Mouse (Mus musculus): ENCODE results near the gene Megf8. TPM values are rescaled to one million over a fixed set of nuclear protein-coding genes. Genes with fewer than 3 reads are reported as not detected.

Megf8 gene
- 10 to 100 TPM in 25 of 26 experiments, 1 to 10 TPM in 1; 9.7 to 77.9 (median 47.1) TPM for total RNA-seq (2018; cell fraction: chromatin; rRNA removed)
- 10 to 100 TPM in 4 of 26 experiments, 1 to 10 TPM in 22; 2.9 to 11.8 (median 5.9) TPM for total RNA-seq (2018; cell fraction: cytosol; rRNA removed)
- 10 to 100 TPM; 10.5 to 51.4 (median 29.2) TPM for total RNA-seq (2018; cell fraction: nucleus; rRNA removed)
- polyA plus RNA-seq (2018): 5.6 to 10.5 TPM (median 7.3 TPM) in 3 replicates

DNA sequence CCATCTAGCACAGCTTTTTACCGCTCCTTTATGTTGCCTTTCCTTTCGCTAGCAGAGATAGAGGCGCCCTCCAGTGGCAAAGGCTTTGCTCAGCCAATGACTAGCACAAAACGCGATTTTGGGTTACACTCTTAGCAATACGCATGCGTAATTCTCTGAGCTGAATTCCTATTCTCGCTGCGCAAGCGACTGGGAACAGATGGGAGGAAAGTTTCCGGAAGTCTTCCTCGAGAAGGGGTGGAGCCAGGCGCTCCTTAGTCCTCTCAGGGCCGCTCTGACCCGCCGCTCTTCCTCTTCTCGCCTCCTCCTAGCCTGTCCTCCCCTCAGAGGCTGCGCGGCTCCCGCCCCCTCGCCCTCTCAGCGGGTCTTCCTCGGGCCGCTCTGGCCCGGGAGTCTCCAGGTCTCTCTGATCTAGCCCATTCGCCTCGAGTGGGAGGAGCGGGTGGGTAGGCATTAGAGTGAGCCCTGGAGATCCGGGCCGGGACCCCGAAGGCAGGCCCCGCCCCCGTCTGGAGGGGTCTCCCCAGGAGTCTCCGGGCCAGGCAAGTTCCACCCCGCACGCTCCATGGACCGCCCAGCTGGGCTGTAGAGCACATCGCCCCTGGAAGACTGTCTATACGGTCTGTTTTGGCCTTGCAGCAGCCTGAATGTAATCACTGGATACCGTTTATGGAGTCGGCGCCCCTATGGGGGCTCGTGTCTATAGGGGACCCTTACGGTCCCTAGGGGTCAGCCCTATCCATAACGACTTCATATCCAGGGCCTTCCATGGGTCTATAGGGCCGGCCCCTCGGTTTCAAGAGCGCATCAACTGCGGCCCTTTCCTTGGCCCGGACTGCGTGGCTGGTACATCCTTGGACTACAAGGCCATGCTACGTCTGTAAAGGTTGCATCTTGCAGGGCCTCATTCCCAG lies at the start of gene Megf8:
TSS of gene Megf8 (plus strand) at position 633 of the 914 bp plus-strand sequence.
- H3K27ac ChIP-seq: peak within 1 kb of the TSS; percentile 24; the same call in 1 of the 2 replicates
- H3K4me3 ChIP-seq (ENCODE audit: inconsistent target): peak within 1 kb of the TSS; percentile 54
- H3K79me2 ChIP-seq (ENCODE audit: inconsistent target): no peaks in the 10 kb centered on the region
- no peaks in the 10 kb centered on the region for H3K36me3 ChIP-seq (ENCODE audit: inconsistent target)
- WGBS (ENCODE audit: missing documents): 12% methylated on average over 52 of the region's 52 CpGs

DNA sequence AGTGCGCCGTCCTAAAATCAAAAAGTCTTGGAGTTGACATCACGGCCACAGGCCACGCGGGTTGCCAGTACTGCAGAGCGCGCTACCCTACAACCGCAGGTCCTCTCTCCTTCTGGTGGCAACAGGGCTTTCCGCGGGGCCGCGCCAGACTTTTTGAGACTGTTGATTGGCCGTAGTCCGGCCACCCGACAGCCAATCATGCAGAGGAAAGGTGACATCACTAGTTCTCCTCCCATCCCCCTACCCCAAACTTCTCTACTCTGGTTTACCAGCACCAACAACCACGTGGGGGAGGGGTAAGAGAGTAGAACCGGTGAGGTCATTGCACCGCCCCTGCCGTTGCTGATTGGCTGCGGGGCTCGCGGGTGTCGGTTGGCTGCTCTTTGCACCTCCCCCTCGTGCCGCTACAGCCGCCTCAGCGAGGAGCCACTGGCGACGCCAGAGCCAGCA lies 49.6 kb upstream of the Megf8 start, which contains the start of gene Cic:
TSS of gene Cic (plus strand) at position 404 of the 450 bp plus-strand sequence.
- peaks cover 35% of the 10 kb centered on the region for H3K79me2 ChIP-seq (ENCODE audit: inconsistent target)
- peak within 1 kb of the TSS; percentile 77 for H3K4me3 ChIP-seq (ENCODE audit: inconsistent target)
- 2% methylated on average over 29 of the region's 29 CpGs for WGBS (ENCODE audit: missing documents)
- H3K27ac ChIP-seq: peak within 1 kb of the TSS; percentile 92
- no peaks in the 10 kb centered on the region for H3K36me3 ChIP-seq (ENCODE audit: inconsistent target)

DNA sequence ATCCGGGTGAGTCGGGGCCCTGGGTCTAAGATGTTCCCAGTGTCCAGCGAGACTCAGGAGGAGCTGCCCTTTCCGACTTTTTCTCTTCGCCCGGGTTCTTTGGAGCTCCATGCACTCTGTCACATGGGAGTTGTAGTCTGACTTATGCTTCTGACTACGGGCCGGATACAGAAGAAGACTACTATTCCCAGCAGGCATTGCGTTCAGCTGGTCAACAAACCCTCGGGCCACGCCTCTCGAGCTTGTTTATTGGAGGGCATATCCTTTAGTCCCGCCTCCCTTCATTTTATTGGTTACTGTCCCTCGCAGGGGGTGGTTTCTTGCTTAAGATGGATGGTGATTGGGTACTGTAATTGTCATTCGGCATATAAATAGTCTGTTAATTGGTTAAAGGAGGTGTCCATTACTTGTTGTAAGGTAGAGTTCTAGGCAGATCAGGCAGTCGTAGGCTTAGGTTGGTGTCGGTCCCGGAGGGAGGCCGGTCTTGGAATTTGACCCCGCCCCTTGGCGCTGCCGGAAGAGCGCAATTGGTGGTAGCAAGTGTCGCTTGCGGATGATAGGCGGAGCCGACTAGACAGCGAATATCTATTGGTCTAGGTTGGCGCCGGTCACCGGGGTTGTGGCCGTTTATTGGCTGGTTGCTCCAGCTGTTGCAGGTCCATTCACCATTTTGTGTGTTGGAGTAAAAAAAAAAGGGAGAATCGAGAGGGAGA lies 49.1 kb upstream of the Megf8 start:
- Histone ChIP-seq H3K79me2 (ENCODE audit: inconsistent target) (peaks cover 38% of the 10 kb centered on the region), H3K4me3 (ENCODE audit: inconsistent target) (peak overlapping the region; percentile 77), H3K27ac (peak overlapping the region; percentile 92), H3K36me3 (ENCODE audit: inconsistent target) (no peaks in the 10 kb centered on the region)
- WGBS (ENCODE audit: missing documents): under 1% methylated on average over 32 of the region's 33 CpGs

DNA sequence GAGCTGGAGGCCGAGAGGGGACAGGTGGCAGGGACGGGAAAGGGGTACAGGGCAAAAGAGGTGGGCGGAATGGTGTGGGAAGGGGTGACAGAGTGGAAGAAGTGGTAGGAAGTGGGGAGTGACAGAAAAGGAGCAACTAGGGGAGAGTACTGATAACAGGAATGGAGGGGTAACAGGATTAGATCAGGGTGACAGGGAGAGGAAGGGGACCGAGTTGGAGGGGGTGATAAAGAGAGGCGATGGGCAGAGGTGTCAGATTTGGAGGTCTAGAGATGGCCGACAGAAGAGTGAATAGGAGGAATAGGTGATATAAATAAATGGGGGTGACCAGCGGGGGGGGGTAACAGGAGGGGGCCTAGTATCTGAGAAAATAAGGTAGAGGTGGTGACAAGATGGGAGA lies 48.4 kb upstream of the Megf8 start:
- 0% methylated on average over 7 of the region's 7 CpGs for WGBS (ENCODE audit: missing documents)

DNA sequence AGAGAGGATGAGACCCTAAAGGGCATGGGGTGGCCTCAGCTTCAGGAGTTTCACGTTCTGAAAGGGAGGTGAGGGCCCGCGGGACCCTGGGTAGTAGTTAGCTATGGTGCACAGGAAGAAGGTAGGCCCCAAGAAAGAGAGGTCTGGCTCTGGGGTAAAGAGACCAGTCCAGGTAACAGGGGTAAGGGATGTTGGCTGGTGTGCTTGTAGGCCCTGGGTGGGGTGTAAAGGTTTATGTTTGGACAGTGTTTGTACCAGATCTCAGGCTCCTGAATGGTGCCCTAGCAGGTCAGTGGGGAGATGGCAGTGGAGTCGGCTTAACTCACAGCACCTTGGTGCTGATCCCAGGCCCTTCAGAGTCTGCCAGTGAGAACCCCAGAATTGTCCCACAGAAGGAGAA lies 47.9 kb upstream of the Megf8 start:
- Histone ChIP-seq H3K79me2 (ENCODE audit: inconsistent target) (peaks cover 45% of the 10 kb centered on the region), H3K27ac (peak overlapping the region; percentile 80), H3K4me3 (ENCODE audit: inconsistent target) (peak overlapping the region; percentile 77), H3K36me3 (ENCODE audit: inconsistent target) (no peaks in the 10 kb centered on the region)
- 0% methylated on average over 4 of the region's 4 CpGs for WGBS (ENCODE audit: missing documents)

More for the DNA sequence above, 48.4 kb upstream of the Megf8 start:
- Histone ChIP-seq H3K36me3 (ENCODE audit: inconsistent target) (no peaks in the 10 kb centered on the region), H3K4me3 (ENCODE audit: inconsistent target) (peak overlapping the region; percentile 77), H3K79me2 (ENCODE audit: inconsistent target) (peaks cover 41% of the 10 kb centered on the region), H3K27ac (peak overlapping the region; percentile 80)

DNA sequence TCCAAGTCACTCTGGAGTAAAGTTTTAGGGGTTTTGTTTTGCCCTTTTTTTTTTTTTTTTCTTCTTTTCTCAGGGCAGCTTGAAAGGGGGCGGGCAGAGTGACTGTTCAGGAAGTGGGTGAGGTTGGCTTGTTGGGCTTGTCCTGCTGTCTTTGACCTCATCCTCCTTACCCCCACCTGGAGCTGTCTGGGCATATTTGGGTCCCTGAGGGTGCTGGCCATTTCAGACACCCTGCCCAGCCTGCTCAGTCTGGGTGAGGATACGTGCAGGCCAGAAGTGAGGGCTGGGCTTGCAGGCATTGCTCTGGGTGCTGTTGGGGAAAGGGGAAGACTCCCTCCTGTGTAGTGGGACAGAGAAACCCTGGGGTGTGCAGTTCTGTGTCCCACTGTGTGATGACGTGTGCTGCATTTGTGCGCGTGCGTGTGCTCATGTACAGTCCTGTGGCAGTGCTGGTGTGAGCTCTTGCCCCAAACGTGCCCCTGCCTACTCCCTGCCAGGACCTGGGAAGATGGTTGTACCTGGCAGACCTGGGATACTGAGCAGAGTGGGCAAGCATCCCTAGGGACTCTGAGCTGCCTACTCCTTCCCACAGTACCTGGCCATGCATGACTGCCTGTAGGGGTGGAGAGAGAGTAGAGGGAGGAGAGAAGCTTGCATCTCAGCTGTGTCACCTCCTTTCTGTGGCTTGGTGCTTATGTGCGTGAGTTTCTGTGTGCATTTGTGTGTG lies 47.3 kb upstream of the Megf8 start:
- 22% methylated on average over 7 of the region's 8 CpGs for WGBS (ENCODE audit: missing documents)
- Histone ChIP-seq H3K36me3 (ENCODE audit: inconsistent target) (no peaks in the 10 kb centered on the region), H3K4me3 (ENCODE audit: inconsistent target) (peak overlapping the region; percentile 77), H3K27ac (peak overlapping the region; percentile 80), H3K79me2 (ENCODE audit: inconsistent target) (peaks cover 52% of the 10 kb centered on the region)

DNA sequence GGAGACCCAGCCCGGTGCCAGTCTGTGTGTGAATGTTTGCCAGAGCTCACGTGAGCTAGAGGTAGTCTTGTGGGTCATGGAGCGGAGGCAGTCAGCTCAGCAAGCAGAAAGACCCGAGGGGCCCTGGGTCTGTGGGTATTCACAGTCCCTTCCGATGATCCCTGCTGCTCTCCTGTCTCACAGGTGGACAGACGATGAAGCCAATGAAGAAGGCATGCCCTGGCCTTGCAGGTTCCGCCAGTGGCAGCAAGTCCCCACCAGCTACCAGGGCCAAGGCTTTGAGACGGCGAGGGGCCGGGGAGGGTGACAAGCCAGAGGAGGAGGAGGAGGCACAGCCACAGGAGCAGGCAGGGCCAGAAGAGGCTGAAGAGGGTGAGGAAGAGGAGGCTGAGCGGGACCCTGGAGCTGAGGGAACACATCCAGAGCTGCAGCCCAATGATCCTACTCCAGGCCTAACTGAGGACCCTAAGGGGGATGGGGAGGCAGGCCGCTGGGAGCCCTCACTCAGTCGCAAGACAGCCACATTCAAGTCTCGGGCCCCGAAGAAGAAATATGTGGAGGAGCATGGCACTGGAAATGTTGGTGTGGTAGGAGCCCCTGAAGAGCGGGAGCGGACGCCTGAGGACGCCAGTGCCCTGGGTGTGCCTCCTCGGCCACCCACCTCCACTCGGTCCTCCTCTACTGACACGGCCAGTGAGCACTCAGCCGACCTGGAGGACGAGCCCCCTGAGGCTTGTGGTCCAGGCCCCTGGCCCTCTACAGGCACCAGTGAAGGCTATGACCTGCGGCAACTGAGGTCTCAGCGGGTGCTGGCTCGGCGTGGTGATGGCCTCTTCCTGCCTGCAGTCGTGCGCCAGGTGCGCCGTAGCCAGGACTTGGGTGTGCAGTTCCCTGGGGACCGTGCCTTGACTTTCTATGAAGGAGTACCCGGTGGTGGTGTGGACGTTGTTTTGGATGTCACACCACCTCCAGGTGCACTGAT lies 46.0 kb upstream of the Megf8 start:
- 94% methylated on average over 34 of the region's 35 CpGs for WGBS (ENCODE audit: missing documents)
- H3K27ac ChIP-seq: peak overlapping the region; percentile 80; the same call in 1 of the 2 replicates
- no peaks in the 10 kb centered on the region for H3K36me3 ChIP-seq (ENCODE audit: inconsistent target)
- no peak overlapping the region for H3K4me3 ChIP-seq (ENCODE audit: inconsistent target)
- peaks cover 65% of the 10 kb centered on the region for H3K79me2 ChIP-seq (ENCODE audit: inconsistent target)

DNA sequence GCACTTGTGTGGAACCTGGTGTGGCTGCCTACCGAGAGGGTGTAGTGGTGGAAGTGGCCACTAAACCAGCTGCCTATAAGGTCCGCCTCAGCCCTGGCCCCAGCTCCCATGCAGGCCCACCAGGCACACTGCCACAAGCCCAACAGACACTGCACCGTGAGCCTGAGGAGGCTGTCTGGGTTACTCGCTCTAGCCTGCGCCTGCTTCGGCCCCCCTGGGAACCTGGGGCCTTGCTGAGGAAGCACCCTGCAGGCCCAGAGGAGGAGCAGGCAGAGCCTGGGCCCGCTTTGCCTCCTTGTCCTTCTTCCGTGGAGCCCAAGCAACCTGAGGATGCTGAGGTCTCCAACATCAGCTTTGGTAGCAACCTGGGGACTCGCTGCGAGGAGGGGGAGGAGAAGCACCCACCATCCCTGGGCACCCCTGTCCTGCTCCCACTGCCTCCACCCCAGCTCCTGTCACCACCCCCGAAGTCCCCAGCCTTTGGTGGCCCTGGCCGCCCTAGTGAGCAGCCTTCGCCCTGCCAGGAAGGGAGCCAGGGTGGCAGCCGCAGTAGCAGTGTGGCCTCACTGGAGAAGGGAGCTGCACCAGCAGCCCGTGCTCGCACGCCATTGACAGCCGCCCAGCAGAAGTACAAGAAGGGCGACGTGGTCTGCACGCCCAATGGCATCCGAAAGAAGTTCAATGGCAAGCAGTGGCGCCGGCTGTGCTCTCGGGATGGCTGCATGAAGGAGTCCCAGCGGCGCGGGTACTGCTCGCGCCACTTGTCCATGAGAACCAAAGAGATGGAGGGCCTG lies 45.1 kb upstream of the Megf8 start:
- H3K4me3 ChIP-seq (ENCODE audit: inconsistent target): no peak overlapping the region
- no peak overlapping the region for H3K27ac ChIP-seq
- WGBS (ENCODE audit: missing documents): 96% methylated on average over 30 of the region's 30 CpGs

DNA sequence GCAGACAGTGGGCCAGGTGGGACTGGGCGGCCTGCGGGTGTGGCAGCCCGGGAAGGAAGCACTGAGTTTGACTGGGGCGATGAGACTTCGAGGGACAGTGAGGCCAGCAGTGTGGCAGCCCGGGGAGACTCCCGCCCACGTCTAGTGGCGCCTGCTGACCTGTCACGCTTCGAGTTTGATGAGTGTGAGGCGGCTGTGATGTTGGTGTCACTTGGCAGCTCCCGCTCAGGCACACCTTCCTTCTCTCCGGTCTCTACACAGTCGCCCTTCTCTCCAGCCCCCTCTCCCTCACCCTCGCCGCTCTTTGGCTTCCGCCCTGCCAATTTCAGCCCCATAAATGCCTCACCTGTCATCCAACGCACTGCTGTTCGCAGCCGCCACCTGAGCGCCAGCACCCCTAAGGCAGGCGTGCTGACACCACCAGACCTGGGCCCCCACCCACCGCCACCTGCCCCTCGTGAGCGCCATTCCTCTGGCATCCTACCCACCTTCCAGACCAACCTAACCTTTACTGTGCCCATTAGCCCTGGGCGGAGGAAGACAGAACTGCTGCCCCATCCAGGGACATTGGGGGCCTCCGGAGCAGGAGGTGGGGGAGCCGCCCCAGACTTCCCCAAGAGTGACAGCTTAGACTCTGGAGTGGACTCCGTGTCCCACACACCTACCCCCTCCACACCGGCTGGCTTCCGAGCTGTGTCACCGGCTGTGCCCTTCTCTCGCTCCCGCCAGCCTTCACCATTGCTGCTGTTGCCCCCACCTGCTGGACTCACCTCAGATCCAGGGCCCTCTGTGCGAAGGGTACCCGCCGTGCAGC lies 44.3 kb upstream of the Megf8 start:
- H3K27ac ChIP-seq: no peak overlapping the region
- no peaks in the 10 kb centered on the region for H3K36me3 ChIP-seq (ENCODE audit: inconsistent target)
- peaks cover 76% of the 10 kb centered on the region for H3K79me2 ChIP-seq (ENCODE audit: inconsistent target)
- WGBS (ENCODE audit: missing documents): 96% methylated on average over 31 of the region's 38 CpGs
- no peak overlapping the region for H3K4me3 ChIP-seq (ENCODE audit: inconsistent target)

More for the DNA sequence above, 45.1 kb upstream of the Megf8 start:
- Histone ChIP-seq H3K79me2 (ENCODE audit: inconsistent target) (peaks cover 70% of the 10 kb centered on the region), H3K36me3 (ENCODE audit: inconsistent target) (no peaks in the 10 kb centered on the region)

DNA sequence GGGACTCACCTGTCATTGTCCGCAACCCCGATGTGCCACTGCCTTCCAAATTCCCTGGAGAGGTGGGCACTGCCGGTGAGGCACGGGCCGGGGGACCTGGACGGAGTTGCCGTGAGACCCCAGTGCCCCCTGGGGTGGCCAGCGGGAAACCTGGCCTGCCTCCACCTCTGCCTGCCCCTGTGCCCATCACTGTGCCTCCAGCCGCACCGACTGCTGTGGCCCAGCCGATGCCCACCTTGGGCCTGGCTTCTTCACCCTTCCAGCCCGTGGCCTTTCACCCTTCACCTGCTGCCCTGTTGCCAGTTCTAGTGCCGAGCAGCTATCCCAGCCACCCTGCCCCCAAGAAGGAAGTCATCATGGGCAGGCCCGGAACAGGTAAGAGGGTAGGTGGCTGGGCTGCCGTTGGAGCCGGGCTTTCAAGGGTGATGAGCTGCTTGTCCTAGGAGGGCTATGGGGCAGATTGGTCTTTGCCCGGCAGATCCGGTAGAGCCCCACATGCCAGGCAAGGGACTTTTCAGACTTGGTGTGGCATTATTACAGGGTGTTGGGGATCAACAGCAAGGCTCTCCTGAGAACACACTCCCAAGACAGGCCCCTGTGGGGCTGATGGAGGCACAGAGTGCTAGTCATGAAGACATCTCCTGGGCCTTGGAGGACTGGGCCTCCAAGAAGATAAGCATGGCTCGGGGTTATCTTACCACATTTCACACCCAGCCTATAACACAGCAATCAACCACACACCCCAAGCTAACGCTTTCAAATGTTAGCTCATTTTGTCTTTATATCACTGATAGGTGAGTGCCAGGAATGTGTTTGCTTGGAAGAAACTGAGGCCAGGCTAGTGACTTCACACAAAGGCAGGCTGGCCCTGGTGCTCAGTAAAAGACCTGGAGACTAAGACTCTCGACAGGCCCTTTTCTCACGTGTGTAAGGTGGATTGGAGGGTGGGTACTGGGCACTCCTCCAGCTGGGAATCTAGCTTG lies 43.4 kb upstream of the Megf8 start:
- Histone ChIP-seq H3K27ac (no peak overlapping the region), H3K4me3 (ENCODE audit: inconsistent target) (no peak overlapping the region), H3K79me2 (ENCODE audit: inconsistent target) (peaks cover 75% of the 10 kb centered on the region), H3K36me3 (ENCODE audit: inconsistent target) (no peaks in the 10 kb centered on the region)
- WGBS (ENCODE audit: missing documents): 95% methylated on average over 22 of the region's 22 CpGs

DNA sequence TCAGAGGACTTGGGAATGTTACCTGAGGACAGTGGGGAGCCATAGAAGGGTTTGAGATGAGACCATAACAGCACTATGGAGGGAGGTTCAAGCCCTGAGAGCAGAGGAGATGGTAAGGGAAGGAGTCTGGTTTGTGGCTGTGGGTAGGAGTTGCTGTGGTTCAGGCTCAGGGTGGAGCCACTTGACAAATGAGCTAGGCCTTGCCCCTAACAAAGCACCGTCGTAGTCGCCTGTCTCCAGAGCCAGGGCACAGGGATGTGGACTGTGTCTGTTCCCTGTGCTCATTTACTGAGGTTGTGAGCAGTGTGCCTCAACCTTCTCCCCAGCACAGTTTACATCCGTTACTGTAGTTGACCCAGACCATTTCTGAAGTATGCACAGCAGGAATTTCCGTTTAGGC lies 42.4 kb upstream of the Megf8 start:
- H3K36me3 ChIP-seq (ENCODE audit: inconsistent target): no peaks in the 10 kb centered on the region
- WGBS (ENCODE audit: missing documents): 60% methylated on average over 5 of the region's 5 CpGs
- H3K27ac ChIP-seq: no peak overlapping the region
- peaks cover 66% of the 10 kb centered on the region; the same call in 1 of the 2 replicates for H3K79me2 ChIP-seq (ENCODE audit: inconsistent target)
- no peak overlapping the region for H3K4me3 ChIP-seq (ENCODE audit: inconsistent target)
